Mouse (Mus musculus) C2C12 (cell line): ENCODE measurements at regions not wholly inside any gene's neighbourhood (a gene's known extent, or its start where the extent isn't known, plus 50 kb on each side); places are given as distances from the start of the nearest gene placed in this dataset.

Experiments used
- H3K27me3 ChIP-seq: one replicate; pipeline ENCODE4 v1.6.1; 2011; ENCODE audit not compliant: control insufficient read depth, insufficient read depth, insufficient read length
- H3K36me3 ChIP-seq: one replicate; pipeline ENCODE4 v1.6.1; 2011; ENCODE audit not compliant: control insufficient read depth, insufficient read depth
- H3K4me3 ChIP-seq: one replicate; pipeline ENCODE4 v1.5.1; 2011; ENCODE audit warnings: mild to moderate bottlenecking, control low read depth; ENCODE audit not compliant: poor library complexity, insufficient read depth, severe bottlenecking
- H3K79me2 ChIP-seq: one replicate; pipeline ENCODE4 v1.6.1; 2011; ENCODE audit not compliant: control insufficient read depth, insufficient read depth
- H3K79me3 ChIP-seq: one replicate; pipeline ENCODE4 v1.6.1; 2011; ENCODE audit warnings: low read depth, control low read depth
- H3ac ChIP-seq: one replicate; pipeline ENCODE3; 2011; ENCODE audit warnings: low read depth; ENCODE audit not compliant: control insufficient read depth, insufficient read length
- CEBPB ChIP-seq: IDR thresholded peaks from one replicate; pipeline ENCODE4 v1.6.1; 2011; ENCODE audit warnings: low read depth, mild to moderate bottlenecking, control low read depth, moderate library complexity
- CTCF ChIP-seq: IDR thresholded peaks from one replicate; pipeline ENCODE4 v1.5.1; 2011; ENCODE audit not compliant: control insufficient read depth, insufficient read depth, insufficient read length
- FOSL1 ChIP-seq: IDR thresholded peaks from one replicate; pipeline ENCODE4 v1.8.0; 2011; ENCODE audit warnings: mild to moderate bottlenecking, low read length; ENCODE audit not compliant: poor library complexity, insufficient read depth, severe bottlenecking
- MAX ChIP-seq: IDR thresholded peaks from one replicate; pipeline ENCODE4 v1.6.1; 2011; ENCODE audit warnings: mild to moderate bottlenecking, control low read depth
- MYOD1 ChIP-seq: IDR thresholded peaks from one replicate; pipeline ENCODE4 v1.6.1; 2011; ENCODE audit warnings: low read depth; ENCODE audit not compliant: control insufficient read depth, insufficient read length
- MYOG ChIP-seq: IDR thresholded peaks from one replicate; pipeline ENCODE4 v1.6.1; 2011; ENCODE audit not compliant: control insufficient read depth, insufficient read length; ENCODE audit errors: extremely low read depth
- USF1 ChIP-seq: IDR thresholded peaks from one replicate; pipeline ENCODE4 v1.6.1; 2011; ENCODE audit warnings: low read depth, mild to moderate bottlenecking, control low read depth, moderate library complexity

DNA sequence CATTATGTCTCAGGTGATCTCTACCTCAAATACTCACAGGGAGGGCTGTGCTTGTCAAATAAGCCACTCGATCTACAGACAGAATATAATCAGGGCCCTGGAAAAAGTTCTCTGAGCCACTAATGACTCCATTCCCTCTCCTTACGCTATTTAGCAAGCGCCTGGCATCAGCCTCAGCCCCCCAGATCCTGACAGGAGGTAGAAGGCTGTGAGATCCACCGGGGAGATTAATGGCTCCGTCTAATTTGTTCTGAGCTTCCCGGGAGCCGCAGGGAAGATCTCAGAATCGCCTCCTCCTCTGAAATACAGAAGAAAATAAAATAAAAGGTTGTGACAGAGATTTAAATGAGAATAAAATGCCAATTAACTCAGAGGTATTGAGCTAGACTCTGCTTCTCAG, 189.4 kb downstream of the Tle3 start:
- Histone ChIP-seq H3K27me3 (no peaks in the 10 kb centered on the region), H3K4me3 (no peak overlapping the region), H3ac (no peak overlapping the region), H3K36me3 (no peaks in the 10 kb centered on the region), H3K79me2 (no peaks in the 10 kb centered on the region), H3K79me3 (no peaks in the 10 kb centered on the region)
- TF ChIP-seq FOSL1 (no peak), CEBPB (no peak), MYOD1 (no peak), CTCF (no peak), MYOG (no peak), MAX (no peak), USF1 (no peak)

DNA sequence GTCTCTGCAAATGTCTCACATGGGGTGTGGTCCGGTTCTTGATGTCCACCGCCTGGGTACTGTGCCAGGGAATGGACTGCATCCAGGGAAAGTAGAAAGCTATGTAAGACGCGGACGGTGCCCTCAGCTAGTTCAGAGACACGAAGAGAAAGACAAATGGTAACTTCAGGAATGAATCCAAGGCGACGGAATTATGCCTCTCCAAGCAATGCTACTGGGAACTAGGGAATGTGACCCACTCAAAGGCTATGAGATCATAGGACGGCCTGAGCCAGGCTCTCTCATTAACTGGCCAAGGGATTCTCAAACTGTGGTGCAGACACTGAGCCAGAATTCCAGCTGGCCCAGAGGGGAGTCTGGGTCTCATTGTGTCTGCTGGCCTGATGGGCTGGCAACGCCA, 186.5 kb downstream of the Tle3 start:
- Histone ChIP-seq H3K27me3 (no peaks in the 10 kb centered on the region), H3K79me2 (no peaks in the 10 kb centered on the region), H3K79me3 (no peaks in the 10 kb centered on the region), H3ac (no peak overlapping the region), H3K4me3 (no peak overlapping the region), H3K36me3 (no peaks in the 10 kb centered on the region)
- TF ChIP-seq USF1 (no peak), MYOD1 (no peak), CTCF (no peak), MYOG (no peak), CEBPB (no peak), FOSL1 (no peak), MAX (no peak)

DNA sequence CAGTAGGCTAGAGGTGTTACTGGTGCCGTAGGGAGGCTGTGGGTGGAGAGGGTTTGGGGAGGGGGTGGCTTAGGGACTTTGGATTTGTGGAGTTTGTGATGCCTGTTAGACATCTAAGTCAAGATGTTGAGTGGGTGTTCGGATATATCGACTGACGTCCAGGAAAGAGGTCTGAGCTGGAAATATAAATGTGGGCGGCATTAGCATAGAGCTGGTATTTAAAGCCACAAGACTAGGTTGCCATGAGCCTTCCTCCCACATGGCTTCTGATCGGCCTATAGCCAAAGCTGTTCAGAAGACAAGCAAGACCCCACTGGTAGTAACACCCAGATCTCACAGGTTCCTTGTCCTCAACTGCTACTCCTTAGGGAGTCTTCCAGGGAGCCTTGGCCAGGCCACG, 184.9 kb downstream of the Tle3 start:
- Histone ChIP-seq H3K79me2 (no peaks in the 10 kb centered on the region), H3K36me3 (no peaks in the 10 kb centered on the region), H3ac (no peak overlapping the region), H3K79me3 (no peaks in the 10 kb centered on the region), H3K4me3 (no peak overlapping the region), H3K27me3 (no peaks in the 10 kb centered on the region)
- no peak for TF ChIP-seq CTCF
- TF ChIP-seq MYOD1, result no peak
- no peak for TF ChIP-seq MAX
- TF ChIP-seq CEBPB, result no peak
- TF ChIP-seq MYOG, result no peak
- no peak for TF ChIP-seq FOSL1
- TF ChIP-seq USF1, result no peak

DNA sequence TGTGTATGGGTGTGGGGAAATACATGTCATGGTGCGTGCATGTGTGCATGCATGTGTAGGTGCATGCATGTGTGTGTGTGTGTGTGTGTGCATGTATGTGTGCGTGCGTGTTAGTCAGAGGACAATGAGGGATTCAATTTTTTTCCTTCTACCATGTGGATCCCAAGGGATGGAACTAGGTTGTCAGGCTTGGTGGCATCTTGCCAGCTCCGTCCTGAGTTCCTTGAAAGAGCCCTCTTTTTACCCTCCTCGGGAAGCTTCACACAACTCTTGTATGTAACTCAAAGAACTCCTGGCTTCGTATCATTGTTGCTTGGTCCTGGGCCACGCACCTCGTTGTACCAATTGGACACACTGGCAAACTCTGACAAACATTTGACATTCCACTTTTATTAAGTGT, 183.0 kb downstream of the Tle3 start:
- Histone ChIP-seq H3K27me3 (no peaks in the 10 kb centered on the region), H3K36me3 (no peaks in the 10 kb centered on the region), H3K79me2 (no peaks in the 10 kb centered on the region), H3K79me3 (no peaks in the 10 kb centered on the region), H3ac (no peak overlapping the region), H3K4me3 (no peak overlapping the region)
- no peak for TF ChIP-seq MYOD1
- TF ChIP-seq MYOG, result no peak
- no peak for TF ChIP-seq MAX
- TF ChIP-seq CEBPB, result no peak
- no peak for TF ChIP-seq FOSL1
- no peak for TF ChIP-seq CTCF
- TF ChIP-seq USF1, result no peak

DNA sequence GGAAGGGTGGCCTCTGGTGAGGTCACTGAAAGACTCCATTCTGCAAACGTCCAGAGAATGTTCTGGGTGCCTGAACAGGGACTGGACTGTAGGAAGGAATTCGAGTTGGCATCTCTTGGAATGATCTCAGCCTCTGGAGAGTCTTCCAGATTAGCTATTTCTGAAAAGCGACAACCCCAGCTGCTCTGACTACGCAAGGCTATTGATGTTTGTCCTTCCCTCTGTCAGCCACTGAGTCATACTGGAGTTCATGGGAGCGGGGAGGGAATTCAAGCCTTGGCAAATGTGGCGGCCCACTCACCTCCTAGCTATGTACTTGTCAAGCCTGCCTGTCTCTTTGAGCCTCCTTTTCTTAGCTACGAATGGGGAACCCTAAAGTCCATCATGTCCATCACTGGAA, 182.4 kb downstream of the Tle3 start:
- H3K27me3 ChIP-seq, result no peaks in the 10 kb centered on the region
- H3K79me3 ChIP-seq, result no peaks in the 10 kb centered on the region
- no peak overlapping the region for H3K4me3 ChIP-seq
- no peak overlapping the region for H3ac ChIP-seq
- TF ChIP-seq USF1 (no peak), MAX (no peak), CEBPB (no peak), MYOD1 (peak; percentile 75), CTCF (no peak), MYOG (no peak), FOSL1 (peak; percentile 50)
- H3K36me3 ChIP-seq, result no peaks in the 10 kb centered on the region
- H3K79me2 ChIP-seq, result no peaks in the 10 kb centered on the region

DNA sequence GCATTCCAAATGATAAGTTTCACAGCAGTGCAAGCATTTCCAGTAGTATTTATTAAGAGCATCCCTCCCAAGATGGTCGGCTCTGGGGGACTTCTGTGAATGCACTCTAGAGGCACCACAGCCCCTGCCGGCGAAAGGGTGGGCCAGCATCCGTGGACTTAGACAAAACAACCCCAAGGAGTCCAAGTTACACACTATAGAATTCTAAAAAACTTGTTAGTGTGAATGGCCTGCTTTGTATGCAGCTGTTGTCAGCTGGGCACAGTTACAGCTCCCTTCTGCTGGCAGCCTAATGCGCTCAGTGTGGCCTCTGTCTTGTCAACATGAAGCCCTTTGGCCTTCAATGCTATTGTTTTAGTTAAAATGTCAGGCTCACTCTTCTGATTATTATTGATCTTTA, 181.5 kb downstream of the Tle3 start:
- Histone ChIP-seq H3K79me3 (no peaks in the 10 kb centered on the region), H3ac (no peak overlapping the region), H3K4me3 (no peak overlapping the region), H3K36me3 (no peaks in the 10 kb centered on the region), H3K27me3 (no peaks in the 10 kb centered on the region), H3K79me2 (no peaks in the 10 kb centered on the region)
- no peak for TF ChIP-seq USF1
- no peak for TF ChIP-seq CTCF
- TF ChIP-seq MYOG, result no peak
- no peak for TF ChIP-seq FOSL1
- no peak for TF ChIP-seq MYOD1
- no peak for TF ChIP-seq CEBPB
- TF ChIP-seq MAX, result no peak
